Mouse (Mus musculus): ENCODE measurements around the gene Rufy4.
A peak's percentile ranks its signal among the peaks of the same experiment; 100 is the strongest.
"Not testable (repeated sequence)": the region's sequence is repeated elsewhere in the genome, so short reads cannot be mapped to it uniquely, and the experiment has no call there.

Gene Rufy4

DNA sequence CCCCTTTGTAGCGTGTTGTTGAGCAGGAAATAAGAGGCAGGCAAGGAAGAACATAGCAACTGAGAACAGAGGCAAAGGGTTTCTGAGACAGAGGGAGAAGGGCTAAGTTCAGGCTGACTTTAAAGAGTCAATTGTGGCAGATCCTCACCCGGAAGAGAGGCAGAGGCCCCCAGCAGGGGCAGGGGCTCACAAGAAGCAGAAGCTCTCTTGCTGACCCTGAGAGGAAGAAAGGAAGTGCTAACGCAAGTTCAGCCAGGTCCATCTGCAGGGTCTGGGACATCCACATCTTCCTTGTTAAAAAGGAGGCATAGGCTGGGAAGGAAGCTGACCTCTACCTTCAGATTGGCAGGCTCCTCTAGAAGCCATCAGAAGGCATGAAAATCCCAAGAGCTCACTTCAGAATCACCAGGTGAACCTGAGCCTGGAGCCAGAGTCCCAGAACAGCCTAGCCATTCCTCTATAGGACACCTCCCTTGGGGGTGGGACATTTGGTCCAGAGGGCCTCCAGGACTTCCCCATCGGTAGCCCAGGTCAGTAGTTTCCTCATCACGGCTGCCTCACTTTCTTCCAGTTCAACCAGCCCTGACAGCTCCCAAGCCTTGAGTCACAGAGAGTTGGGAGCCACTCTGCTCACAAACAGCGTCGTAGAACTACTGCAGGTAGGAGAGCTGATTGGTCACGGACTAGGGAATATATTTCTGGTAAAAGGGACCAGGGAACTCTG is 28.3 kb downstream of the Rufy4 start, which contains the start of gene Cxcr2:
Gene Cxcr2 (plus strand): TSS at position 529 of the 724 bp plus-strand sequence.
- no peaks in the 10 kb centered on the region for H3K27me3 ChIP-seq (ENCODE audit: control insufficient read depth, insufficient read depth, low read length, poor library complexity, severe bottlenecking)
- H3K36me3 ChIP-seq (ENCODE audit: control insufficient read depth, insufficient read depth, low read length, poor library complexity, severe bottlenecking): no peaks in the 10 kb centered on the region
- DNase-seq (ENCODE audit: low read depth, low spot score): no peak

DNA sequence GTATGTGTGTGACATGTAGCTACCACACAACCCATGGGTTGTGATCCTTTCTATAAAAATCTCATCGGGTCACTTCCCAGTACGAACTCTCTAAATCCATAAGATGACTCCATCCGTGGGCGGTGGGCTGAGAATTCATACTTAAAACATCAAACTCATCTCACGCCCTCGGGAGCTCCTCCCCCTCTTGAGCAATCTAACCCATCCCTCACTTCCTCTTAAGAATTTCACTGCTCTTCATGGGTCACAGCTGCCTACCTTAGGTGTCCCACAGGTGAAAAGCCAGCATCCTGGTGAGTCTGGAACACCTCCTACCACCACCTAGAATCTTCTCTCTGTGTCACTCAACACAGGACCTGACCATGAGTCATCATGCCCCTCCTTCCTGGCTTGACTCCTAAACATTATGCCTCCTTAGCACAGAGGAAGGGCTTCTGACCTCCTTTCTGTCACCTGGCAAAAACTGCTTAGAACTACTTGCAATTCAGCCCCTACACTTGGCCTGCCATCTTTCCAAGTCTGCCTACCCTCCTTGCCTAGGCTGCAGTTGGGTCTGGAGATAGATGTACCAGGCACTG is 30.2 kb downstream of the Rufy4 start:
- H3K36me3 ChIP-seq (ENCODE audit: control insufficient read depth, insufficient read depth, low read length, poor library complexity, severe bottlenecking): no peaks in the 10 kb centered on the region
- no peak for DNase-seq (ENCODE audit: low read depth, low spot score)
- no peaks in the 10 kb centered on the region for H3K27me3 ChIP-seq (ENCODE audit: control insufficient read depth, insufficient read depth, low read length, poor library complexity, severe bottlenecking)

DNA sequence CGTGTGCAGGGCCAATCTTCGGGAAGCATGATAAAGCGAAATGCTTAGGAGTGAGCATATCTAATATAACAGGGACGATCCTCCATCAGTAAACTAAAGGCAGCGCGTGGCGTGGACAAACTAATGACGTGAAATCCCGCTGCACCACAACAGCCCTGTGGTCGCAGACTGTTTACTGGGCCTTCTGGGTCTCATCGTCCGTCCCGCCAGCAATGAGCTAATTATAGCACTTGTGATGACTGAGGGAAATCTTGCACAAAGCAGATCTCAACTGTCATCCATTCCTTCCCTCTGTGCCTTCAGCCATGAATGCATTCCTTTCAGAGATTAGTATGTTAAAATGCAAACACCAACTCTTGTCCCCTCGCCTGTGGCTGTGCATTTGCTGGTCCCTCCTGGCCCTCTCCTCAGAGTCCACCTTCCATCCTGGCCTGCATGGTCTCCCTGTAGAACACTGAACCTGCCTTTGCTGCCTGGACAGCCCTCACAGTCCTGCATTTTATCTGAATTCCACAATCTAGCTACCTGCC is 31.1 kb downstream of the Rufy4 start:
- Histone ChIP-seq H3K27me3 (ENCODE audit: control insufficient read depth, insufficient read depth, low read length, poor library complexity, severe bottlenecking) (no peaks in the 10 kb centered on the region), H3K36me3 (ENCODE audit: control insufficient read depth, insufficient read depth, low read length, poor library complexity, severe bottlenecking) (no peaks in the 10 kb centered on the region)
- no peak for DNase-seq (ENCODE audit: low read depth, low spot score)

DNA sequence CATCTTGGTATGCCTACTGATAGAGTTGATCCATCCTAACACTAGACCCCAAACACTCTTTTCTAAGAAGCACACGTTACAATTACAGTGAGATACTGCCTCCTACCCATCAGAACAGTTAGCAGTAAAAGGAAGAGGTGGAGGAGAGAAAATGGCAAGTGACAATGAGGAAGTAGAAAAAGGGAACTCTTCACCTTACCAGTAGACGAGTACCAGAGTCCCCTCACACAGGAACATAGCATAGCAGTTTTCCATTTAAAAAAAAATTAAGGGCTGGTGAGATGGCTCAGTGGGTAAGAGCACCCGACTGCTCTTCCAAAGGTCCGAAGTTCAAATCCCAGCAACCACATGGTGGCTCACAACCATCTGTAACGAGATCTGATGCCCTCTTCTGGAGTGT is 34.3 kb downstream of the Rufy4 start:
- DNase-seq (ENCODE audit: low read depth, low spot score): peak; percentile 15
- H3K36me3 ChIP-seq (ENCODE audit: control insufficient read depth, insufficient read depth, low read length, poor library complexity, severe bottlenecking); H3K27me3 ChIP-seq (ENCODE audit: control insufficient read depth, insufficient read depth, low read length, poor library complexity, severe bottlenecking): not testable (repeated sequence)

DNA sequence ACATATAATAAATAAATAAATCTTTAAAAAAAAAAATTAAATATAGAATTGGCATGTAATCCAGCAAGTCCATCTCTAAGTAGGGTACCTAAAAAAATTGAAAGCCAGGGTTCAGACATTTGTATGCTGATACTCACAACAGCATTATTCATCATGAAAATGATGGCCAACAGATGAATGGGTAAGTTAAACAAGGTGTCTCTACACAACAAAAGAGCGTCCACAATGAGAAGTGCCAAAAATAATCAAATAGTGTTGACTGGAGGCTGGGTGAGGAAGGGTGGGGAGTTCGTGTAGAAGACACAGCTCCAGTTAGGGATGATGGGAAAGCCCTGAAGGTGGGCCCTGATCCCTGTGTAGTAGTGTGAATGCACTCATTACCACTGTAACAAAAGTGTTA is 34.7 kb downstream of the Rufy4 start:
- no peak for DNase-seq (ENCODE audit: low read depth, low spot score)
- H3K36me3 ChIP-seq (ENCODE audit: control insufficient read depth, insufficient read depth, low read length, poor library complexity, severe bottlenecking): no peaks in the 10 kb centered on the region
- no peaks in the 10 kb centered on the region for H3K27me3 ChIP-seq (ENCODE audit: control insufficient read depth, insufficient read depth, low read length, poor library complexity, severe bottlenecking)

DNA sequence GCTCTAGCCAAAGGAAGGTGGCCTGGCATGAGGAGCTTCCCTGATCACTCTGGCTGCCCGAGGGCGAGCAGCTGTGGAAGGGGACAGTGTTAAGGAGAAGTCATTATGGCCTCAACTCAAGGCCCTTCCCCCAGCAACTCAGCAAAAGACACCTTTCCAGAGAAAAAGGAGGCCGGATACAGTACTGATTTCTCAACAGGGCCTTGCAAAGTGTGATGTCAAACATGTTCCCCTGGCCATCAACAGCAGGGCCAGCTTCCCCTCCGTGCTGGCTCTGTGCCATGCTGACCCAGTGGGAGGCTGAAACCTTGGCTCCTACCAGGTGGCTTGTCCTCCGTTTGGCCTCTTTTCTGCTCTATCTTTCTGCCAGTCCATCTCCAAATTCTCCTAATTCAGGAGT is 41.8 kb downstream of the Rufy4 start:
- no peak for DNase-seq (ENCODE audit: low read depth, low spot score)
- Histone ChIP-seq H3K36me3 (ENCODE audit: control insufficient read depth, insufficient read depth, low read length, poor library complexity, severe bottlenecking) (no peaks in the 10 kb centered on the region), H3K27me3 (ENCODE audit: control insufficient read depth, insufficient read depth, low read length, poor library complexity, severe bottlenecking) (no peaks in the 10 kb centered on the region)

DNA sequence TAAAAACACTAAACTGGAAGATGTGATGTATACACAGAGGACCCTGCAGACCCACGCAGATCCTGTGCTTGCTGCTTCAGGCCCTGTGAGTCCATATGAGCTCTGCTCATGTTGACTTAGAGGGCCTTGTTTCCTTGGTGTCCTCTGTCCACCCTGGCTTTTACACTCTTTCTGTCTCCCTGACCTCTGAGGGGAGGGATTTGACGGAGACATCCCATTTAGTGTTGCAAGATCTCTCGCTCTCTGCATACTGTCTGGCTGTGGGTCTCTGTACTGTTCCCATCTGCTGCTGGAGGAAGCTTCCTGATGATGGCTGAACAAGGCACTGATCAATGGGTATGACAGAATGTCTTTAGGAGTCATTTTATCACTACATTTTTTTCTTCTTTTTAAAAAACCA is 44.4 kb downstream of the Rufy4 start:
- no peak for DNase-seq (ENCODE audit: low read depth, low spot score)
- H3K36me3 ChIP-seq (ENCODE audit: control insufficient read depth, insufficient read depth, low read length, poor library complexity, severe bottlenecking): no peaks in the 10 kb centered on the region
- no peaks in the 10 kb centered on the region for H3K27me3 ChIP-seq (ENCODE audit: control insufficient read depth, insufficient read depth, low read length, poor library complexity, severe bottlenecking)

DNA sequence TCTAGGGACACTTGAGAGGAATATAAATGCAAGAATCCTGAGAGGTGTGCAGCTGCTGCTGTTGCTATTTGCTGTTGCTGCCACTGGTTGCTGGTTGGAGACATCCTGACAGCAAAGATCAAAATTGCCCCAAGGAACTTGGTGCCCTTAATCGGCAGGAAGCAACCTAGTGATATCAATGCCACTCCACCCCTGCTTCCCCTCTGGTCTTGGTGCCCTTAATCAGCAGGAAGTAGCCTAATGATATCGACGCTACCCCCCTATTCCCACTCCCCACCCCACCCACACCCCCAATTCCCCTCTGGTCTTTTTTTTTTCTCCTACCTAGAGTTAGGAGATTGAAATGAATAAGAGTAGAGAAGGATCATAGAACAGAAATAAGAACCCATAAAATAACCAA is 47.4 kb downstream of the Rufy4 start:
- H3K36me3 ChIP-seq (ENCODE audit: control insufficient read depth, insufficient read depth, low read length, poor library complexity, severe bottlenecking): no peaks in the 10 kb centered on the region
- DNase-seq (ENCODE audit: low read depth, low spot score): no peak
- no peaks in the 10 kb centered on the region for H3K27me3 ChIP-seq (ENCODE audit: control insufficient read depth, insufficient read depth, low read length, poor library complexity, severe bottlenecking)

DNA sequence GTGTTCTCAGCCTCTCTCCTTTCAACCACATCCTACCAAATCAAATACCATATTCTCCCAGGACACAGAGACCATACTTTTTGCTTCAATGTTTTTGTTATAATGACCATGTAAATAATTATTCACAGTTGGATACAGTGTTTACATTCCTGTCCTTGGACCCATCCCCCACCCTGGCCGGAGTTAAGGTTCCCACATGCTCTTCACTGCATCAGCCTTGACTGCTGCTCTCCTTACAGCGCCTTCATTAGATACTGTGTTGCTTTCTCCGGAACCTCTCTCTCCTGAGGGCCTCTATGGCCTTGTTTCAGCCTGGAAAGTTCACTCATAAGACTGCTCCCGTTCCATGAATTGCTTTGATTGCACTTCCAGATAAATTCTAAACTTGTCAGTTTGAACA is 50.4 kb downstream of the Rufy4 start:
- DNase-seq (ENCODE audit: low read depth, low spot score): no peak
- H3K36me3 ChIP-seq (ENCODE audit: control insufficient read depth, insufficient read depth, low read length, poor library complexity, severe bottlenecking): no peaks in the 10 kb centered on the region
- H3K27me3 ChIP-seq (ENCODE audit: control insufficient read depth, insufficient read depth, low read length, poor library complexity, severe bottlenecking): no peaks in the 10 kb centered on the region

DNA sequence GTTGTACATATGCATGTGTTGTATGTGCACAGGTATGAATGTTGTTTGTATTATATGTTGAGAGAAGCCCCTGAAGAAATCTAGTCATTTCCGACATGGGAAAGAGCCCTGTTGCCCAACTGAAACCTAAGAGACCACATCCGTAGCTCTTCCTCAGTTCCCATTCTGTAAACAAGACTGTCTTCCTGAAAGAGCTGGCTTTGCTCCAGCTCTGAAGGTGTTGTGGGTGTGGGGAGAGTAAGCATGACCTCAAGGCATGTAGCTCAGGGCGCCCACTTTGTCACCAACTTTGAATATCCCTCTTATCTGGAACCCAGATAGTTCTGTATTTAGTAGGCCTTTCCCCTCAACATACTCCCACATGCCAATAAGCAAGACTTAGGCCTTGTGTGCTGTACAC is 53.3 kb downstream of the Rufy4 start:
- Histone ChIP-seq H3K36me3 (ENCODE audit: control insufficient read depth, insufficient read depth, low read length, poor library complexity, severe bottlenecking) (no peaks in the 10 kb centered on the region), H3K27me3 (ENCODE audit: control insufficient read depth, insufficient read depth, low read length, poor library complexity, severe bottlenecking) (no peaks in the 10 kb centered on the region)
- no peak for DNase-seq (ENCODE audit: low read depth, low spot score)

DNA sequence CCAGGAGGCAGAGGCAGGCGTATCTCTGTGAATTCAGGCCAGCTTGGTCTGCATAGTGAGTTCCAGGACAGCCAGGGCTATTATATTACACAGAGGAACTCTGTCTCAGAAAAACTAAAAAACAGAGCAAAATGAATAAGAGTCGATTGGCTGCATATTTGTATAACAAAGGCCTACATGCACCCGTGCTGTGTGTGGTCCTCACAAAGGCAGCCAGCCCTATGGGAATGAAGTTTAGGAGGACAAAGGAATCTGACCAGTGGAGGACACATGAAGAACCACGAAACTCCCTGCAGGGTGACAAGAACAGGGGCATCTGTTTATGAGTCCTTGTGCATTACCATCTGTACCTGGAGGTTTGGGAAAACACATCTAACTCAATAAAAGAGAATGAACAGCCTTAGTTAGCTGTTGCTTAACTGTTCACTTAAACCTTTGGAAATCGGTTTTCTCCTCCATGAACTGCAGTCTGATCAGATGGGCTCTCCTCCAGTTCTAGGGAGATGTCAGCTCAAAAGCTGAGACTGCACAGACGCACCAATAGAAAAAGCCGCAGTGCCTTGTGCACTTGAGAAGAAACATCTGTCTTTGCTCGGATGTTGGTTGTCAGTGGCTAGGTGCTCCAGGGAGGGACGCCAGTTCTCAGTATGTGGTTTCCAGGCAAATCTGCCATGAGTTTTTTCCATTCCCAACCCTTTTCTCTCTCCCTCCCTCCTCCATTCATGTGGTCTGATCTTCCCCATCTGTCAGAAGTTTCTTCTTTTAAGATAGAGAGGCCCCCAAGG is 54.5 kb downstream of the Rufy4 start:
- DNase-seq (ENCODE audit: low read depth, low spot score): no peak
- H3K36me3 ChIP-seq (ENCODE audit: control insufficient read depth, insufficient read depth, low read length, poor library complexity, severe bottlenecking): no peaks in the 10 kb centered on the region
- no peaks in the 10 kb centered on the region for H3K27me3 ChIP-seq (ENCODE audit: control insufficient read depth, insufficient read depth, low read length, poor library complexity, severe bottlenecking)

DNA sequence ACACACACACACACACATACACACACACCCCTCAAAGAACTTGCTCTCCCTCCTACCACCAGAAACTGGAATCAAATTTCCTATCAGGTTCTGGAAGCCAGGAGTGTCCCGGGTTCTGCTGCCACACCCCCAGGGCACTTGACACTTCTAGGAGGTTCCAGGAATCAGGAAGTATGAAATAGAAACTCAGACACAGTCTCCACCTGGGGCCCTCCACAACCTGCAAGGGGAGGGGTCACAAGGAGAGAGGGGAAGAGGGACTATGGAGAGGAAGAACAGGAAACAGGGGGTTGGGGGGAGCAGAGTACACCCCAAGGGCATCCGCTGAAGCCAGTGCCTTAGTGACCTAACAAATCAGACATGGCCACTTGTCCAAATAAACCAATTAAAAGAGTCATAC is 56.1 kb downstream of the Rufy4 start:
- H3K27me3 ChIP-seq (ENCODE audit: control insufficient read depth, insufficient read depth, low read length, poor library complexity, severe bottlenecking): no peaks in the 10 kb centered on the region
- no peaks in the 10 kb centered on the region for H3K36me3 ChIP-seq (ENCODE audit: control insufficient read depth, insufficient read depth, low read length, poor library complexity, severe bottlenecking)
- no peak for DNase-seq (ENCODE audit: low read depth, low spot score)

DNA sequence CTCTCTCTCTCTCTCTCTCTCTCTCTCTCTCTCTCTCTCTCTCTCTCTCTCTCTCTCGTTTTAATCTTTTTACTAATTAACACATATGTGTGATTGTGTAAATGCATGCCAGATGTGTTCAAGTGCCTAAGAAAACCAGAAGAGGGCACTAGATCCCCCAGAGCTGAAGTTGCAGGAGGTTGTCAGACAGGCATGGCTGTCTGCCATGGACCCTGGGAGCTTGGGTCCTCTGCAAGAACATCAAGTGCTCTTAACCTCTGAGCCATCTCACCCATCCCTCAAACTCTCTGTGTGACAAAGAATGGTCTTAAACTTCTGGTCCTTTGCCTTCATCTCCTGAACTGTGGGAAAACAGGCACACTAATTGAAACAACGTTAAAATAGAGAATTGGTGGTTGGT is 57.7 kb downstream of the Rufy4 start:
- no peak for DNase-seq (ENCODE audit: low read depth, low spot score)
- Histone ChIP-seq H3K27me3 (ENCODE audit: control insufficient read depth, insufficient read depth, low read length, poor library complexity, severe bottlenecking) (no peaks in the 10 kb centered on the region), H3K36me3 (ENCODE audit: control insufficient read depth, insufficient read depth, low read length, poor library complexity, severe bottlenecking) (no peaks in the 10 kb centered on the region)

DNA sequence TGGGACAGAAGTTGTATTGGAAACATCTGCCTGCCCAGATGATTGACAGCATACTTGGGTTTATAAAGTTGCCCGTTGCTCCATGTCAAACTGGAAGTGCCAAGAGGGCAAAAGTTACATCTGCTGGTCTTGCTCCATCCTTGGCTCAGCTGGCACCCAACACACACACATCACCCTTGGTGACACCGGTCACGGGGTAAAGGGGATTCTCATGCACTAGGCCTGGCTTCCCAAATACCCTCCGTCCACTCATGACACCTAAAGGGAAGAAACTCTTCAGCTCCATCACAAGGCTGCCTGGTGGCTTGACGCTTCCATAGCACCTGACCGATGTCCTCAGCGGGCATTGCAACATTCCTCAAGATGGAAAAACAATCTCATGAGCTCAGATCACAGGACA is 65.1 kb downstream of the Rufy4 start:
- no peak for DNase-seq (ENCODE audit: low read depth, low spot score)
- Histone ChIP-seq H3K36me3 (ENCODE audit: control insufficient read depth, insufficient read depth, low read length, poor library complexity, severe bottlenecking) (no peaks in the 10 kb centered on the region), H3K27me3 (ENCODE audit: control insufficient read depth, insufficient read depth, low read length, poor library complexity, severe bottlenecking) (no peaks in the 10 kb centered on the region)

DNA sequence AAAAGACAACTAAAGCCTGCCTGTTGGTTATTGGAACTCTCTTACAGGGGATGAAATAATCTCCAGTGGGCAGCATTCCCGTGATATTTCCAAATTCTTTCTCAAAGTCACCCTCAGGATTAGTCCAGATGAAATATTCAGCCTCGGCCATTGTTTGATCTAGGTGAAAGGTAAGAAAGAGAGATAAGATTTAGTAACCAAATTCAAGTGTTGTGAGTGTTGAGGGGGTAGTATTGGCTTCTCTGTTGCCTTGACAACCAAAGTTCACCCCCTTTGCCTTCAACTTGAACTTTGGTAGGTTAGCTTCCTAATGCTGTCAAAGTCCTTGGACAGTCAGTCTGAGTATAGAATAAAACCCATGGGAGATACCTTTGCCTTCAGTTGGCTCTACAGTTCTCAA is 67.4 kb downstream of the Rufy4 start:
- Histone ChIP-seq H3K27me3 (ENCODE audit: control insufficient read depth, insufficient read depth, low read length, poor library complexity, severe bottlenecking) (no peaks in the 10 kb centered on the region), H3K36me3 (ENCODE audit: control insufficient read depth, insufficient read depth, low read length, poor library complexity, severe bottlenecking) (no peaks in the 10 kb centered on the region)
- DNase-seq (ENCODE audit: low read depth, low spot score): no peak
